Mouse (Mus musculus) megakaryocyte progenitor cell, adult 5-6 weeks (primary cell): Measurements from ENCODE around the gene Vrk3. TPM values are rescaled to one million over a fixed set of nuclear protein-coding genes. Genes with fewer than 3 reads are reported as not detected.
A peak's percentile ranks its signal among the peaks of the same experiment; 100 is the strongest.

Experiments used
- ATAC-seq: replicated peaks from 2 replicates; pipeline ENCODE4 v1.8.0; 2016; ENCODE audit warnings: mild to moderate bottlenecking, moderate TSS enrichment, inconsistent platforms; ENCODE audit not compliant: poor library complexity
- total RNA-seq, 2 experiments: library from RNA; stranded (forward) in 1 of 2; stranded (reverse) in 1 of 2; fragments of 157-497, 149-512 nt in 1 of 2; fragments of 200-1000 nt in 1 of 2; gene quantifications; 2 replicates each; pipeline versions ENCODE4 v1.2.3 to v1.2.4; 2015 to 2017

Vrk3 gene
- total RNA-seq, 2 experiments from 2014 or later, result 37.4 to 51.4 TPM

DNA sequence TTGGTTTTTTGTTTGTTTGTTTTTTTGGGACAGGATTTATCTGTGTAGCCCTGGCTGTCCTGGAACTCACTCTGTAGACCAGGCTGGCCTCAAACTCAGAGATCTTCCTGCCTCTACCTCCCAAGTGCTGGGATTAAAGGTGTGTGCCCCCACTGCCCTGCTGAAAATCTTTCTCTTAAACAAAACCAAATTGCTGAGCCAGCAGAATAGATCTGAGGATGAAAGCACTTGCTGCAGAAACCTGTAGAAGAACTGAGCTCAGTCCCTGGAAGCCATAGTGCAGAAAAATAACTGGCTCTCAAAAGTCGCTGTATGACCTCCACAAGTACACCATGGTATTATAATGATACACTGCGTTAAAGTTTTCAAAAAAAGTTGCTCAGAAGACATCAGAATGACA, 9.0 kb downstream of the Vrk3 start:
- ATAC-seq, result no peak

DNA sequence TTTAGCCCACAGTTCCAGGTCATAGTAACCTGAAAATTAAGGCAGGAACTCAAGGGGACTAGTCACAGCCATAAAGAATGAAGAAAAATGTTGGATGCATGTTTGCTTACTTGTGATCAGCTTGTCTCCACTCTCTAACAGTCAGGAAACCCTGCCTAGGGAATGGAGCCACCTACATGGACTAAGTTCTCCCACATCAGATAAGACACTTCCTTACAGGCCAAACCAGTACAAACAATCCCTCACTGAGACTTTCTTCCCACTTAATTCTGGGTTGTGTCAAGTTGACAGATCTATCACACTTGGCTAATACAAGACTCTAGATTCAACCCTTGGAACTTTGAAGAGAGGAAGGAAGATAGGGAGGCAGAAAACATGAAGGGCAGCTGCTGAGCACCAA, 12.2 kb downstream of the Vrk3 start:
- no peak for ATAC-seq

DNA sequence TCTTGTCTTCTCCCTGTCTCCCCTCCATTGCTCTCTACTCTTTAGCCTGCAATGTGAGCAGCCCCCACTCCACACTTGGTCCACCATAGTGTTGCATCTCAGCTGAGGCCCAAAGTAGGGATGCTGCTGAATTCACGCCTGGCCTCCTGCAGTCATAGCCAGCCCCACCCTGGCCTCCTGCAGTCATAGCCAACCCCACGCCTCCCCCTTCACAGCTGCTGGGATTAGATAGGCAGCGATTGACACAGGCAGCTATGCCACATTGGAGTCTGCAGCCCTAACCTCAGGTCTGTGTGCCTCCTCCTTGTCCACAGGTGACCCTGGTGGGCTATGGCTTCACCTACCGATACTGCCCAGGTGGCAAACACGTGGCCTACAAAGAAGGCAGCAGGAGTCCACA, 19.9 kb downstream of the Vrk3 start:
- no peak for ATAC-seq

GRCm38 (mm10) chr7:44770046-44770578, 21.9 kb downstream of the Vrk3 start:
- peak; percentile 81 for ATAC-seq

DNA sequence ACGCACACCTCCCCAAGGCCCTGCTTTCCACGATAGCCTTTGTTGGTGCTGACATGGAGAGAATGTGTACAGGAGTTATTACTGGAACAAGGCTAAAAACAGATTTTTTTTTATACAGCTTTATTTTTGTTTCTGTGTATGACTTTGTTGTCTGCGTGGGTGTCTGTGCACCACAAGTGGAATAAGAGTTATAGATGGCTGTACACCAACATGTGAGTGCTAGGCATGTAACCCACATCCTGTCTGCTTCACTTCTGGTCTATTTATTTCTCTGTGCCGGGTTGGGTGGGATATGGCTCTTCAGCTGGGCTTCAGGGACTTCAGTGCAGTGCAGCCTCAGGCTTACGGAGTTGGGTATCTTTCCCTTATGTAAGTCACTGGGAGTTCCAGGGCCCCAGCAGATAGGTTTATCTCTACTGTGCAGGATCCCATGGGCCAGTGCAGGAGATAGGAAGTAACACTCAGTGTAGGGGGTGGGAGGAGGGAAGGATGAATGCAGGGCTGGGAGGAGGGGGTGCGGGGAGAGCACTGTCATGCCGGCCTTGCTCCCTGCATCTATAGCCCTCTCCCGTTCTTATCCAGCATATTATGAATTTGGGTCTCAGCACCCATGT, 24.5 kb downstream of the Vrk3 start:
- peak; percentile 71 for ATAC-seq

- ATAC-seq, result no peak
Measured at GRCm38 (mm10) chr7:44776849-44777498, 28.8 kb downstream of the Vrk3 start.

DNA sequence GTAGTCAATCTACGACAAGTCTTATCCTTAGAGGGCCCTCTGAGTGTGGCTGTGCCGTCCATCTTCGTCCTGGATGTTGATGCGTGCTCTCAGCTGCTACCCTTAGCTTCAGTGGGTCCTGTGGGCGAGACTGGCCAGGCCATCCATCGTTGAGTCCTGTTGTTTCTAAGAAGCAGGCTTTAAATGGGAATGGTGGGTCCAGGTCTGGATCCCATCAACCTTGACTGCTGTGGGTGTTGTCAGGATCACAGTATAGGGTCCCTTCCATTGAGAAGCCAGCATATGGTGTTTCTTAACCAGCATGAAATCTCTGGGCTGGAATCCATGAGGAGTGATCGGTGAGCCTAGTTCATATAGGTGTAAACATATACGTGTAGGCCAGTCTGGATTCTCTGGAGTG, 31.9 kb downstream of the Vrk3 start:
- no peak for ATAC-seq

DNA sequence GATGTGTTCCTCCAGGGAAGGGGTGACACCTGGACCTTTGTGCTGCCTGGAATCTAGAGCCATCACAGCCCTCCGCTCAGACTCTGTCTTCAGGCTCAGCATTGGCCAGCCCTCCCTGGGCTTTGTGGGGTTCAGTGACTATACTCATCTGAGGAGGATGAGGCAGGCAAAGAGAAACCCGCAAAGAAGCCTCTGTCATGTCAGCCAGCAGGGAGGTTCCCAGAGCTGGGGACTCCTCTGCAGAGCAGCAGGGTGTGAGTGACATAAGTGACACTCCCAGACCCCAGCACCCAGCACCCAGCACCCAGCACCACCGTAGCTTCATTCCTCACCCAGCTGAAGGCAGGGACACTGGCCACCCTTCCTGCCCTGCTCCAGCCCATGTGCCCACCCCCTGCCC, 41.3 kb downstream of the Vrk3 start:
- no peak for ATAC-seq

DNA sequence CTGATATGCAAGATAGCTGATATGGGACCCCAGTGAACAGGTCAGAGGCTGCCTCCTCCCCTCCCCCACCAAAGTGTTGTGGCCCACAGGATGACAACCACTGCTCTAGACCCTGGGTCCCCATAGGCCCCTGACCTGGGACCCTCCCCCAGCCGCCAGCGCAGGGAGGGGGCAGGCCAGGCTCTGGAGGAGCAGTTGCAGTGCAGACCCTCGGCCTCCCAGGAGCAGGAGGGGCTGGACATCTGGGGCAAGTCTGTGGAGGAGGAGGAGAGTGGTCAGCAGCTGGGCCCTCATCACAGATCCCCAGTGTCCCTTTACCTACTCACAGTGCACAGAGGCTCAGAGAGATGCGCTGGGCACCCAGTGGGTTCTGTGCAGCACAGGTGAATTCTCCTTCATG, 41.9 kb downstream of the Vrk3 start:
- no peak for ATAC-seq

GRCm38 (mm10) chr7:44792781-44793180, 44.6 kb downstream of the Vrk3 start:
- no peak for ATAC-seq

DNA sequence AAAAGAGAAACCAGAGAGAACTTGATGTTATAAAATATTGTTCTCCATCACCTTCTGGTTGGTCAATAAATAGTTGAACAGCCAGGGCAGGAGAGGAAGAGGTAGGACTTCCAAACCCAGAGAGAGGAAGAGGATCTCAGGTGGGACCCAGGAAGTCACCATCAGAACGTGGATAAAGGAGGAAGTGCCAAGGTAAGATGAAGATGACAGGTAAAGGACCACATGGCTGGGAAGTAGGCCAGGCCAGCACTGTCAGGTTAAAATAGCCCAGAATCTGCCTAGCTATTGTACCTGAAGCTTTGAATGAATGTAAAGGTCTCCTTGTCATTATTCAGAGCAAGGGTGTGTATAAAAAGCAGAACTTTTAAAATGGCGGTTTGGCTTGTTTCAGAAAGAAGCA, 60.7 kb downstream of the Vrk3 start:
- ATAC-seq, result no peak

DNA sequence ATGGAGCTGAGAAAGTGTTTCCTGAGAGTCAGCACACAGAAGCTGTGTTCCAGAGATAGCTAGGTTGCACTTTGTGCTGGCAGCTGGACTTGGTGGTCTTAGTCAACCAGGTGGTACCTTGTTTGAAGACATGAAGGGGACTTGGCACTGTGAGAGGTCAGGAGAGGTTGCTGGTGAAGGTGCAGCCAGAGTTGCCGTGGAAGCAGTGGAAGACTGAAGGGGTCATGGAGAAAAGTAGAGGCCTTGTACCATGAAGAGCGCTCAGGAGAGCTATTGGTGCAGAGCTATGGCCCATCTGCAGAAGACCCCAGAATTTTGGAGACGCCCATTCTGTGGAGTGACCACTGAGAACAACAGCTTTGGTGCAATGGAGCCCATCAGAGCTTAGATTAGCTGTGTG, 61.3 kb downstream of the Vrk3 start:
- no peak for ATAC-seq

GRCm38 (mm10) chr7:44810365-44810764, 62.2 kb downstream of the Vrk3 start:
- no peak for ATAC-seq

- no peak for ATAC-seq
Measured at GRCm38 (mm10) chr7:44810819-44811557, 62.8 kb downstream of the Vrk3 start.

GRCm38 (mm10) chr7:44812651-44813325, 64.6 kb downstream of the Vrk3 start:
- no peak for ATAC-seq

GRCm38 (mm10) chr7:44813985-44814384, 65.8 kb downstream of the Vrk3 start:
- no peak for ATAC-seq

GRCm38 (mm10) chr7:44814423-44814822, 66.2 kb downstream of the Vrk3 start:
- no peak for ATAC-seq

- no peak for ATAC-seq
Measured at GRCm38 (mm10) chr7:44814952-44815553, 66.8 kb downstream of the Vrk3 start.

DNA sequence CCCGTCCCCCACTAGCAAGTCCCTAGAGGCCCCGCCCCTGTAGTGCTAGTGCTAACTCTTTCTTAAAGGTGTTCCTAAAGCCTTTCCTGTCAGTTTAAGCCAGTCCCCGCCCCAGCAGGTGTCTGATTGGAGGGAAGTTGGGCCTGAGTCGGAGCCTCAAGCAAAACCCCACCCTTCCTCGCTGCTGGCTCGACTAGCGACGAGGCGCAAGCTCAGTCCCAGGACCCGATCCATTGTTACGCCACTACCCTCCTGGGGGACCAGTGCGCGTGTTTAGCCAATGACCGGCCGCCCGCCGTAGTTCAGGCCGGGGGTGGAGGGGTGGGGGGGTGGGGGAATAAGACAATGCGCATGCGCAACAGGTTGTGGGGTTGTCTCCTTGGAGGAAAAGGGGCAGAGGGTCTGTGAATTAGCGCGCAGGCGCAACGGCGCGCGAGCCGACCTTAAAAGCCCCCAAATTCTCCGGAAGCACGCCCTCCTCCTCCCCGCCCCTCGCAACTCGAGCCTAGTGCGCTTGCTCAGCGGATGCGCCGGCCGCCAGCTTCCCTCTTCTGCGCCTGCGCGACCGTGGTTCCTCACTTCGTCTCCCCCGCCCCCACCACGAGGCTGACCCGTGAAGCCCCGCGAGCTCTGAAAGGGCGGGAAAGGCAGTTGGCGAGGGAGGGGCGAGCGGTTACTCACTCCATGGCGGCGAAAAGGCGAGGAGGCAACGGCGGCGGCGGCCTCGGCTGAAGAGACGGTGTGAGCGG, 67.7 kb downstream of the Vrk3 start, which contains the start of the genes Nup62 and Il4i1:
TSS of gene Nup62 (plus strand) at position 368 of the 749 bp plus-strand sequence.
TSS of gene Il4i1 (plus strand) at position 667 of the 749 bp plus-strand sequence.
- peak; percentile 82 for ATAC-seq

- peak; percentile 13; the same call in 1 of the 2 replicates for ATAC-seq
Measured at GRCm38 (mm10) chr7:44816470-44817021, 68.3 kb downstream of the Vrk3 start, which contains the start of gene Atf5. Gene Atf5 (minus strand): TSS chr7:44816658.
